Mouse (Mus musculus) gastrocnemius, postnatal 36 days (tissue): Measurements from ENCODE around the gene Ndufs4. TPM values are rescaled to one million over a fixed set of nuclear protein-coding genes. Genes with fewer than 3 reads are reported as not detected.

Experiments used
- total RNA-seq, 2 experiments: library from RNA; stranded (reverse); gene quantifications; 2 replicates each; pipeline ENCODE4 v1.2.3; 2021

Ndufs4 gene
- total RNA-seq, 2 experiments from 2014 or later, result 332 to 337 TPM

Other genes starting within 250 kb of the Ndufs4 start
- 1 to 10 TPM; 2.9 to 4.6 TPM for gene Fst, start 70.7 kb upstream of the Ndufs4 start, total RNA-seq